Mouse (Mus musculus) thymus, postnatal 36 days (tissue): ENCODE data around the gene Elmod3.

Experiments
- DNase-seq, 2 experiments: peaks; one replicate each; pipeline ENCODE4 v3.0.0; 2022; ENCODE audit warnings: mixed read lengths in 2 of 2

Gene Elmod3

DNA sequence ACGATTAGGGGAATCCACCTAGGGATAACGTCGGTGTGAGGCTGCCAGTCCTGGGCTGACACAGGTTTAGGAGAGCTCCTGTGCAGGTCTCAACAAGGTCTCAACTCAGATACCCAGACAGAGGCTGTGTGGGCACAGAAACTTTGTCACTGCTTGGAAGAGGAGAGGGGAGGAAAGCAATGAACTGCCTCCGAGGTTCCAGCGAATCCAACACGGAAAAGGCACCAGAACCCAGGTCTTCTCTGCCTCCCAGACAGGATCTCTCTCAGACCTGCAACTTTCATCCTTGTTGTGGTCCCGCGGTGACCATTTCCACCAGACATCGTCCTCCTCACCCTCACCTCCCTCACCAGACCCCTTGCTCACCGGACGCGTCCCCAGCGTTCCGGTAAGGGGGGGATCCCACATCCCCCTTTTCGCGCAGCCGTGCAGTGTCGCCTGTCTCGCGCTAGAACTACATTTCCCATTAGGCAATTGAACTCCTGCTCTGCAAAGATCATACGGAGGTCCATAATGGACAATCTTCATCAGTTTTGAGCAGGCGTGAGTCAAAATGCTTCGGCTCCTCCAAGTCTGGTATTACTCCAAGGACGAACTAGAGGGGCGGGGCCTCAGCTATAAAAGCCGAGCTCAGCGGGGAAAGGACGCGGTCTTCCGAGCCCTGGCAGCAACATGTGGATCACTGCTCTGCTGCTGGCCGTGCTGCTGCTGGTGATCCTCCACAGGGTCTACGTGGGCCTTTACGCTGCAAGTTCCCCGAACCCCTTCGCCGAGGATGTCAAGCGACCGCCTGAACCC lies at the start of gene Elmod3, which contains the start of gene Retsat:
Gene Elmod3, minus strand, starts transcription at position 458 of the 798 bp plus-strand sequence.
Gene Retsat, plus strand, starts transcription at position 520 of the 798 bp plus-strand sequence.
- peak; percentile 80 to 87 for DNase-seq

DNA sequence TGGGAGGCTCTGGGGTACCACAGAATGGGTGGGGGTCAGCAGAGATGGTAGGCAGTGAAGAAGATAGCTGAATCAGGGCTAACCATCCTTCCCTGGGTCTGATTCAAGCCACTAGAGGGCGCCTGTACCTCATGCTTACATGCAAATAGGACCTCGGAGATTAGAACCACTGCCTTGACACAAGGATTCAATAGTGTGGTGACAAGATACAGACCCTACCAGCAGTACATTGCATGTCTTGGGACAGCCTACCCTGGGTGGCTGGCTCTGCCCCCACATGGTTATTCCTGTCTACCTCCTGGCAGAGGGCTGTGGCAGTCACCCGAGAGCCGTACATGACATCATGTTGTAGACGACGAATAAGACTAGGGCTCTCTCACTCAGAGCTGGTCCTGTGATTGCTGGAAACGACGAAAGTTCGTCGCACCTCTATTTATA lies 49.2 kb upstream of the Elmod3 start:
- peak; percentile 48 to 58 for DNase-seq

DNA sequence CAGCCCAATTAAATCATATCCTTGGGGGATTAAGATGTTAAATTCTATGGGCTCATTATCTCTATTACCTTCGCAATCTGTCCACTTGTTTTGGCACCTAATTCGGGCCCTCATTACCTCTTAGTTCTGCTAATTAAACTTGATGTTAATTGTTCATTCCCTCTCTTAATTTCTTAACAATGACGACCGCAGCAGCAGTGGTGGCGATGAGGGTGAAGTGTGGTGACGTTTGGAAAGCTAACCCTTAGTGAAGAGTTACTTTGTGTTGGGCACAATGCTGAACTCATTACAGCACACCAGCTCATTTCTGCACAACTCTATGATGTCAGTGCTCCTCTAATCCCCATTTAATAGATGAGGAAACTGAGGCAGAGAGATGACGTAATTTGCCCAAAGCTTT lies 47.2 kb upstream of the Elmod3 start:
- no peak for DNase-seq

DNA sequence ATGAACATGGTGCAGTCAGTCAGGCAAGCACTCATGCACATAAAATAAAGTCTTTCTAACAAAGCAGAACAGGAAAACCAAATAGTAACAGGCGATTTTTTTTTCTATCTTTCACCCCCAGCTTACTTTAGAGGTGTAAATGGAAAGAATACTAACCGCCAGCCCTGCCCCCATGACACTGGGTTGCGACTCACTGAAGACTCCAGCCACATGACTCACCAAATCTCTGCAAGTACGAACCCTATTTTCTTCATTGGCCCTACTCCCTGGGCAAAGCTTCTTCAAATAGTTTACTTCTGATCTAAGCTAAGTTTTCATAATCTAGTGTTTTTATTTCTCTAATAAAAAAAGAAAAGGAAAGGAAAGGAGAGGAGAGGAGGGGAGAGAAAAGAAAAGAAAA lies 46.4 kb upstream of the Elmod3 start:
- DNase-seq: peak in 1 of 2 experiments; percentile 29

DNA sequence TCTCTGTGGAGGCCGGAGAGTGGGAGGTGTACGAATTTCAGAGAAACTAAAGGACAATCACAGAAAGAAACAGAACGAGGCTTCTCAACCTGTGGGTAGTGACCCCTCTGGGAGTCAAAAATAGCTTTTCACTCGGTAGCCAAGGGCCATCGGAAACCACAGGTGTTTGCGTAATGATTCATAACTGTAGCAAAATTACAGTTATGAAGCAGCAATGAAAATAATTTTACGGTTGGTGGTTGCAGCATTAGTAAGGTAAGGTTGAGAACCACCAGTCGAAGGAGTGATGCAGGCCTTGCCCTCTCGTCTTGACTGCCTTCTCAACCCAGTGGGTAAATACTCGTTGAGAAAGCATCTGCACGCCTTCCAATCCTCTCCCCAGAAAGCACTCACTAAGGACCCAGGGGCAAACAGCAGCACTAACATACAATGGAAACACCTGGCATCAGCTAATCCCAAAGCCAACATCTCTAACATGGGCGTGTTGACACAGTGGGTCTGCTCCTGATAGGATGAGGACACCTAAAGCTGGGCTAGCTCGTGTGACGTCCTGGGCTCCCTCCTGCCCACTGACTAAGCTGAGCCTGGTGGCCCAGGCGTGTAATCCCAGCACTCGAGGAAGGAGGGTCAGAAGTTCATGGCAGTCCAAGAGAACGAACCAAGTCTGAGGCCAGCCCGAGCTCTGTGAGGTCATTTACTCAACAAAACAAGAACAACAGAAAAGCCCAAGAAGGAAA lies 43.2 kb upstream of the Elmod3 start:
- DNase-seq: no peak

DNA sequence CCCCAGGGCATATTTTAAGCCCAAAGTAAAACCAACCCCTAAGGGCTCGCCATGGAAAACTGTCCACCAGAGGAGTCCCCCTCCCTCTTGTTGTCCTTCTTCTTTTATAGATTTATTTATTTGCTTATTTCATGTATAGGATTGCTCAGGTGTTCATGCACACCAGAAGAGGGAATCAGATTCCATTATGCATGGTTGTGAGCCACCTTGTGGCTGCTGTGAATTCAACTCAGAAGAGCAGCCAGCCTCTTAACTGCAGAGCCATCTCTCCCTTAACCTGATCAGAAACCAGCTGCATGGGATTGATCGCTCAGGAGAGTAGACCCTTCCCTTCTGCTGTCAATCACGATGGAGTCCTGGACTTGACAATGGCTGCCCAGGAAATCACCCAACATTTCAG lies 38.7 kb upstream of the Elmod3 start:
- DNase-seq: peak in 1 of 2 experiments; percentile 25

DNA sequence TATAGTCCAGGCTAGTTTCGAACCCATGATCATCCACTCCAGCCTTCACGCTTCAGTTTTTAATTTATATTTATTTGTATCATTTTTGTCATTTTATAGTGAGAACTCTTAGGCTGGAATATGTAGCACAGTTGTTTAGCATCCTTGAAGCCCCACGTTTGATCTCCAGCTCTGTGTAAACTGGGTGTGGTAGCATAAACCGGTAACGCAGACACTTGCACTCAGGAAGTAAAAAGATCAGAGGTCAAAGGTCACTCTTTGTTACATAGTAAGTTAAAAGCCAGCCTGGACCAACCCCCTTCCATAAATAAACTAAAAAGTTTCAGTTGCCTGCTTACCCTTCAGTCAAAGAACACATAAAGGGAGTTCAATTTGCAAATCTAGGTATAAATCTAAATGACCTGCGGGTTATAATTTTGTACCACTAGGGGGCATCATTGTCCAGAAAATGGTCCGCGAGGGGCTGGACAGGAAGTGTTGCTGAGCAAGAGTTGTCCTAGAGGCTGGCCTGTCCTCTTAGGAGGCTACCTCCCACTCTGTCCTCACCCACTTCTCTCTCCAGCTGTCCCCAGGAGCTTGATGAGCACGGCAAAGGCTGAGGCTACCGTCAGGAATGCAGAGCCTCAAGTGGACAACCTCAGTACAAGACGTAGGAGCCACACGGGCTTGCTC lies 37.7 kb upstream of the Elmod3 start:
- DNase-seq: peak in 1 of 2 experiments; percentile 23

DNA sequence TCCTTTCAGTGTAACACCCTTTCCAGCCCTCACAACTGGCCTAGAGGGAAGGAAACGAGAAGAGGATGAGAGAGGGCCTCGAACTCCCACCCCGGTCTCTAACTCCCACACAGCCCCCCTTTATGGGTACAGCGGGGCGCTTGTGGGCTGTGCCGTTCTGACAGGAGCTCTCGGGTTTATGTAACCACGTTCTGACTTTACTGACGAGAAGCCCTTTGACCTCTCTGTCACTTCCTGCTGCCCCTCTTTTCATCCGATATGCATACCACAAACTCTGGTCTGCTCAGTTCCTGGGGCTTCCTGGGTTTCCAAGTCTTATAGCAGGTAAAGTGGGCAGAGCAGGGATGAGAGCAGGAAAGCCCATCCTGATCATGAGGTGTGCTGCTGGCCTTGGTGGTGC lies 36.1 kb upstream of the Elmod3 start:
- peak; percentile 27 to 58 for DNase-seq

DNA sequence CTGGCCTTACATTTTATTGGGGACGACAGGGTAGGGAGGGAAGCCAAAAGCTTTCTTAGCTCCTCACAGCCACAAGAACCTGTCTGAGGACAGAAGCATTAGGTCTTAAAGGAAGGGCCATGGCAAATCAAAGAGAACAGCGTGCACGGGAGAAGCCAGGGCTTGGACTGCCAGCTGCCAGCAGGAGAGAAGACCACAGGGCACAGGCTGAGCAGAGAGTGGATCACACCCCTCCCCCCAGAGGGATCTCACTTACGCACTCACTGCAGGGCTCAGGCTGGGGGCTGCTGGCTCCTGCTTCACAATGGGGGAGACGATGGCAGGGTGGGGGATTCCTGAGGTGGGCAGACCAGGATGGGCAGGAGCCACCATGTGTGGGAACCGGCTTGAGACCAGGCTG lies 33.5 kb upstream of the Elmod3 start:
- no peak for DNase-seq

DNA sequence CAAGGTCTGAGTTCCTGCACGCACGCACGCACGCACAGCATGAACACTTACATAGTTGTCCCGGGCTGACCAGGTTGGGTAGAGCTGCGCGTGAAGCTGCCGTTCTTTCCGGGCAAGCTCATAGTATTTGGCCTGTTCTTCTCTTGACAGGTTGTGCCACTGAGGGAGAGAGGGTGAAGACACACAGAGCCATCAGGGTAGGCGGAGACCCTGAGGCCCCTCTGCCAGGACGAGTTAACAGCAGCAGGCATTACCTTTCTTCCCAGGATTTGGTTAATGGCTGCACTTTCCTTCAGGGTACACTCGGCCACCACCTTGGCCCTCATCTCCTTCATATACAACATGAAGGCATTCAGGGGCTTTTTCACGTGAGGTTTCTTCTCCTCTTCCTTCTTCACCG lies 32.7 kb upstream of the Elmod3 start:
- DNase-seq: no peak

DNA sequence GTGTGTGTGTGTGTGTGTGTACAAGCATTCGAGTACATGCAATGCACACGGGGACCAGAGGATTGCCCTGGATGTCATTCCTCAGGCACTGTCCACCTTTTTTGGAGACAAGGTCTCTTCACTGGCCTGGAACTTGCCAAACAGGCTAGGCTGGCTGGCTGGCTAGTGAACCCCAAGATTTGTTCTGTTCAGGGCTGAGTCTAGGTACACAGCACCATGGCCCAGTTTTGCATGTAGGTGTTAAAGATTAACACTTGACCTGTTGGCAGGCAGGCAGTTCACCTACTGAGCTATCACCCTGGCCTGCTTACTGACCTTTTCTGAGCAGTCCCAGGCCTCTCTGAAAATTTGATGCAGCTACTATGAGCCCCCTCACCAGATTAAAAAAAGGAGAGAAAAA lies 32.2 kb upstream of the Elmod3 start:
- DNase-seq: no peak

DNA sequence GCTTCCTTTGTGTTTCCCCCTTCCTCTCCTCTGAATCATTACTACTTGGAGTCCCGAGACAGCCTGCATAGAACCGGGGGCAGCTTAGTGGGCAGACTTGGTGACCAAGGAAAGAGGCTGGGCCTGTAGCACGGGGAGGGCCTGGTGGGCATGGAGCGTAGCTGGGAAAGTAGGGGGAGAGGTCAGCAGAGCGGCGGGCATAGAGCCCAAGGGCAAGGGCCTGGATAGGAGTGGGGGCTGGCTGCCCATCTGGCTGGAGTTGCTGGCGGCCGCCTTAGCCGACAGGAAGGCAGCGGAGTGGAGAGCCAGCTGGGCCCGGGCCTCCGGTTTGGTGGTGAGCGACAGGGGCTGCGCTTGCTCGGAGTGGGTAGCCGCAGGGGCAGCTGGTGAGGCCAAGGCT lies 29.1 kb upstream of the Elmod3 start:
- DNase-seq: no peak

DNA sequence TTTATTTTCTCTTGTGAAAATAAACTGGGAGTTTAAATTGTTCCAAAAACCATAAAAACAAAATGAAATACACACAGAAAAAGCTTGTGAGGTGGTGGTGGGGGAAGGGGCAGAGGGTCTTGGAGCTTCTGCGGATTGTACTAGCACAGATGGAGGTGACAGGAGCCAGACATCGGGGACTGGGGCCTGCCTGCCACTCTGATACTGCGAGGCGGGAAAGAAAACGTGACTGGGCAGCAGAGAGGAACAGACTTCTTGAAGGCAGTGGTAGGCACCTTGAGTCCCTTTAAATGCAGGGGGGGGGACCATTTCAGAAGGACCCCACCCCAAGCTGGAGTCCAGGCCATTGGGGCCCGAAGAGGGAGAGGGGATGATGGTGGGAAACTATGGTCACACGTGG lies 28.2 kb upstream of the Elmod3 start:
- DNase-seq: no peak

DNA sequence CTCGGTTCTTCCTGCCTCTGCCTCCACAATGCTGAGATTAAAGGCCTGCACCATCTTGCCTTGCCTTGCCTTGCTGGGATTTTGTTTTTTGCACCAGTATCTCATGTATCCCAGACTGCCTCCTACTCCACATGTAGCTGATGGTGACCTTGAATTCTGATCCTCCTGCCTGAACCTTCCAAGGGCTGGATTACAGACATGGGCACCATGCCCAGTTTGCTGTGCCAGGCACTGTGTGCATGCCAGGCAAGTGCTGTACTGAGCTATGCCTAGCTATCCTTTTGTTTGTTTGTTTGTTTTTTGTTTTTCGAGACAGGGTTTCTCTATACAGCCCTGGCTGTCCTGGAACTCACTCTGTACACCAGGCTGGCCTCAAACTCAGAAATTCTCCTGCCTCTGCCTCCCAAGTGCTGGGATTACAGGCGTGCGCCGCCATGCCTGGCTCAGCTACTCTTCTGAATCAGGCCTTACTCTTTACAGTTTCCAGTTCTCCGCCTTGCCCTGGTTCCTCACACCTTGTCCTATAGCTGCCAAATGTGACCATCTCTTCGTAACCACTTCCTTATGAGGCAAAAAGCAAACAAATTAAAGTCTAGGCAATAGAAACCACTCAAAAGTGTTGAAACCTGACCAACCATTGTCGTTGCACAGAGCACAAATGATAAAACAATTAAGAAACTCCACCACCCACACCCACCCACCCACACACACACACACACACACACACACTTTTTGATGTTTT lies 25.6 kb upstream of the Elmod3 start:
- DNase-seq: no peak

DNA sequence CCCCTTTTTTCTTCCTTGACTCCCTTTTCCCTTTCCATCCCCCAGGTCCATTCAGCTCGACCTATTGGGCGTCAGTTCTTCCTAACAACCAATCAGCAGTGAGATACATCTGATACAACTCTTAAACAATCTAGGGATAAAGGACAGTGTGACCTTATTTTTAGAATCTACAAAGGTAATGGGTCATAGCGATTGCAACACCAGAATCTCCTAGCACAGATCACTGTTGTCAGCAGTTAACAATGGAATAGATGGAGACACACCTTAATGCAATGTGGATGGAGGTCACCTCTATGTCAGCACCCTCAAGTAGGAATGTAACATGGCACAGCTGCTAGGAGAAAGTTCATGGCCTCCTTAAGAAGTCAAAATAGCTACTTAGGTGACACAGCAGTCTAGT lies 24.7 kb upstream of the Elmod3 start:
- no peak for DNase-seq

DNA sequence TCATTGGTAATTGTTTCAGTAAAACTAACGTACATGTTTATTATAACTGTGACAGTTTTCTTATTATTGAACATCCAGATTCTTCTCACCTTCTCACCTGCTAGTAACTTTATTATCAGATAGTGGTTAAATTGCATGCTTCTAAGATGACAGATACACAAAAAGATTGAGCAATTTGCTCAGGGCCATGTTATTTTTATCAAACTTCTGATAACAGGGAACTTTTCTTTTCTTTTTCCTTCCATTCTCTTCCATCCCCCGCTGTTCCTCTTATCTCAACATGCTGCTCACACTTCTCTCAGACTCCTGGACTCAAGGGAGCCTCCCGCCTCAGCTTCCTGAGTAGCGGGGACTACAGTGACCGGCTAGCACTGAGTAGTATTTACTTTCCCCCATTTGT lies 22.7 kb upstream of the Elmod3 start:
- DNase-seq: no peak

DNA sequence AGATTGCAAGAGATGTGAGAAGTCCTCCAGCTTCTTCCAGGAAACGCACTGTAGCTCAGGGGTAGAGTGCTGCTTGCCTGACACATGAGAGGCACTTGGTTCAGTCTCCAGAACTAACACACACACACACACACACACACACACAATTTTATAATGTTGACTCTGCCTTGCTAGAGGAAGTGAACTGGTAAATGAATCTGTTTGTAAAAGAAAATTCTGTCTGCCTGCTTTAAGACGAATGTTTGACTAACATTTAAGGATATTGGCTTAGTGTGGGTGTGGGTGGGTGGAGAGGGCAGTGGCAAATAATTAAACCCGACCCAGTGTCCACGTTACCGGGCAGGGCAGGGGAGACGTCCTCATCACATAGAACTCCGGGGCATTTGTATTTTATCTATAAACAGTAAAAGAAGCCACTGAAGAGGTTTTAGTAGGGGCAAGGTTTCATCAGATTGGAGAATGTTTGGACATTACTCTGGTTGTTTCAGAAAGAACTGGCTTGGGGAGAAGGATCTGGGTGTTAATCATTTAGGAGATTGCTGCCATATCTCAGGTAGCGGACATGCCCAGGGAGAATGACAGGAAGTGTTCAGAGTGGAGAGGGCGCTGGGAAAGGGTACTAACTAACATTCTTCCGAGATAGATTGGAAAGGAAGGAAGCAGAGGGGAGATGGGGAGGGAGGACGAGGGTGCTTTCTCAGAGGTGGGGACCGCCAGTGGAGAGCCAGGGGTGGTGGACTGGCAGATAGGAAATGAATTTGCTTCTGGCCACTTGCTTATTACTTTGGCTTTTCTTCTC lies 21.7 kb upstream of the Elmod3 start:
- DNase-seq: no peak

DNA sequence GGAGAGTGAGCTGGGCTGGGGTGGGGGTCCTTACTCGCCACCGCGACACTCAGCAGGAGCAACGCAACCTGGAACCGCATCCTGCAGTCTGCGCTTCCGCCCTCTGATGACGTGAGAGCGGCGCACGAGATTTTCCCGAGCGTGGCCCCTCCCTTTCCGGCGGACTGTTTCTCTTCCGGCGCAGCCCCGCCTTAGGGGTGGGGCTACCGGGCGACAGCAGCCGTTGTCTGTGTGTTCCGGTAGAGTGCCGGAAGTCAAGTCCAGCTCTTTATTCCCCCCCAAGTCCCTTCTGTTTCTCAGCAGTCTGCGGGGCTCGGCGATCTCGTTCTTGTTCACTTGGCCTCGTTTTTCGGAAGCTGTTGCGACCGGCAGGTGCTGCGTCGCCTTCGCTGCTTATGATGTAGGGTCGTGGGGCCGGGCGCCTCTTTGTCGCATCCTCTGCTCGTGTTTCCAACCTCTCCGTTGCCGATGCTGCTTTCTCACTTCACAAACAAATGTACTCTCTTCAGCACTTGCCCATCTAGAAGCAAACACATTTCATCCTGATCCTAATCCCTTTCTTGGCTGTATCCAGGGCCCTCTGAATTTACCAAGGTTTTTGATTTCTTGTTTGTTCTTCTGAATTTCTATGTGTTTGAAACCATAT lies 18.6 kb upstream of the Elmod3 start, which contains the start of gene Tgoln1:
Gene Tgoln1, minus strand, starts transcription at position 358 of the 646 bp plus-strand sequence.
- DNase-seq: peak; percentile 96 to 97

DNA sequence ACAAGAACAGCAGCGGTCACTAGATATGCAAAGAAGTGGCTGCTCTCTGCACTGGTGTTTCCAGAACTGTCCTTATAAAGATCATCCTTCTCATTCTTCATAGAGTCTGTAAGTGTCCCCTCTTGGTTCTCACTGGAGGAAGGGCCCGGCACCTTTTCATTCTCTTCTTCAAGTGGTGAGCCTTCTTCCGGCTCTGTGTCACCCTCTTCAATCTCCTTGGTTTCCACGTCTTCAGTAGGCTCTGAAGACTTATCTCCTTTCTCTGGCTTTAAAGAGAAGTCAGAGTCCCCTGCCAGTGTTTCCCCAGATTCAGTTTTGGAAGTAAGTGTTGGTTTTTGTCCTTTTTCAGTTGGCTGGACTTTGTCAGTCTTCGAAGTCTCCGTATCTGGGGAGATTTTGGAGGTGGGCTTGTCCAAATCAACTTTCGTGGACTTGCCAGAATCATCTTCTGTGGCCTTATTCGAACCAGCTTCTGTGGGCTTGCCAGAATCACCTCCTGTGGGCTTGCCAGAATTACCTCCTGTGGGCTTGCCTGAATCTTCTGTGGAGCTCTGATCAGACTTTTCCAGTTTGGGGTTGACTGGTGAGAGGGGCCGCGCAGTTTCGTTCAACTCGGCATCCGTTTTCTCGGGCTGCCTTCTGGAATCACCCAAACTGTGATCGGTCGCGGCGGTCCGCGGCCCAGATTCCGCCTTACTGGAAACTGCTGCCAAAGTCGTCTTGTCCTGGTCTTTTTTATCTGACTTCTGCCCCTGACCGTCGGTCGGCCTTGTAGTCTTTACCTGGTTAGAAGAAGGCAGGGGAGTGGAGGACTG lies 17.6 kb upstream of the Elmod3 start:
- peak; percentile 30 to 37 for DNase-seq

DNA sequence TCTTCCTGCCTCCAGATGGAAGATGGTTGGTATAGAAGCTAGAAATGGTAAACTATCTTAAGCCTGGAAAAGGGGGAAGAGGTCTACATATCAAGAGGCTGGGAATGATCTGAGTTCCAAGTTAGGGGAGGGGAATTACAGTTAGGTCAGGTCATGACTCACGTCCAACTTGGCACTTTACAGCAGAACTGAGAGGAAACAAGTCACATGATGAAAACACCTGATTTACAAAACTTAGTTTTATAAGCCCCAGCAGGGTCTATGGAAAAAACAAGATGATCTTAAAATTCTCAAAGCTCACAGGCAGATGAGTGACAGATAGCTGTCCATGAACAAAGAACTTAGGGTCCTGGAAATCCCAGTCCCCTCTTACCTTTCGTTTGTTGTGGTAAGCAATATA lies 16.9 kb upstream of the Elmod3 start:
- DNase-seq: no peak
